Mouse (Mus musculus) T-cell, adult 2 months (primary cell): ENCODE measurements around the gene Efcab11.

ENCODE experiments used
- DNase-seq: peaks from one replicate; pipeline ENCODE4 v3.0.0; 2022; ENCODE audit warnings: low spot score

Gene Efcab11

GRCm38 (mm10) chr12:99671162-99671865, 212.9 kb downstream of the Efcab11 start:
- DNase-seq, result no peak

- DNase-seq, result no peak
Measured at GRCm38 (mm10) chr12:99670762-99671152, 213.5 kb downstream of the Efcab11 start.

- no peak for DNase-seq
Measured at GRCm38 (mm10) chr12:99669976-99670761, 214.1 kb downstream of the Efcab11 start.

- DNase-seq, result no peak
Measured at GRCm38 (mm10) chr12:99654991-99655880, 229.0 kb downstream of the Efcab11 start.

- no peak for DNase-seq
Measured at GRCm38 (mm10) chr12:99652459-99652858, 231.8 kb downstream of the Efcab11 start.

GRCm38 (mm10) chr12:99649732-99650131, 234.5 kb downstream of the Efcab11 start:
- DNase-seq, result no peak

- no peak for DNase-seq
Measured at GRCm38 (mm10) chr12:99648781-99649180, 235.5 kb downstream of the Efcab11 start.

- peak; percentile 8 for DNase-seq
Measured at GRCm38 (mm10) chr12:99646556-99647354, 237.5 kb downstream of the Efcab11 start.

GRCm38 (mm10) chr12:99645418-99645817, 238.8 kb downstream of the Efcab11 start:
- peak; percentile 60 for DNase-seq

GRCm38 (mm10) chr12:99644966-99645365, 239.3 kb downstream of the Efcab11 start:
- DNase-seq, result no peak
